Mouse (Mus musculus): ENCODE measurements around the gene Dap3.

- no peak for TF ChIP-seq CTCF (IDR thresholded peaks at IDR 0.05; ENCODE audit: extremely low read depth, insufficient read depth, low read length)
- TF ChIP-seq POLR2A (IDR thresholded peaks at IDR 0.05; ENCODE audit: extremely low read depth, insufficient read depth, low read length), result no peak
These were observed 383 bp upstream of the Dap3 start for GRCm38 (mm10) chr3:88951327-88951800.

All from cortical plate, adult 2 months (tissue).